Mouse (Mus musculus) myocyte (in vitro differentiated cells): ENCODE results near the gene Coro7. TPM values are rescaled to one million over a fixed set of nuclear protein-coding genes. Genes with fewer than 3 reads are reported as not detected.
A peak's percentile ranks its signal among the peaks of the same experiment; 100 is the strongest.

Experiments used
- H3K27me3 ChIP-seq: one replicate; pipeline ENCODE4 v1.6.1; 2011; ENCODE audit not compliant: control insufficient read depth, insufficient read depth, insufficient read length
- H3K36me3 ChIP-seq: one replicate; pipeline ENCODE4 v1.6.1; 2011; ENCODE audit not compliant: control insufficient read depth, insufficient read depth
- H3K4me2 ChIP-seq: one replicate; pipeline ENCODE4 v1.6.1; 2011; ENCODE audit warnings: low read depth, control low read depth
- H3K4me3 ChIP-seq: one replicate; pipeline ENCODE4 v1.5.1; 2011; ENCODE audit warnings: mild to moderate bottlenecking, control low read depth, moderate library complexity
- H3K79me2 ChIP-seq: one replicate; pipeline ENCODE4 v1.6.1; 2011; ENCODE audit not compliant: control insufficient read depth, insufficient read depth
- H3ac ChIP-seq: one replicate; pipeline ENCODE4 v1.6.1; 2011; ENCODE audit not compliant: control insufficient read depth, insufficient read length
- CEBPB ChIP-seq: IDR thresholded peaks from 2 replicates; pipeline ENCODE4 v1.6.1; 2011; ENCODE audit warnings: mild to moderate bottlenecking, moderate library complexity; ENCODE audit not compliant: poor library complexity, insufficient read depth, severe bottlenecking
- E2F4 ChIP-seq: IDR thresholded peaks from one replicate; pipeline ENCODE4 v1.6.1; 2011; ENCODE audit warnings: mild to moderate bottlenecking, control low read depth, moderate library complexity; ENCODE audit not compliant: insufficient read depth
- MAX ChIP-seq: IDR thresholded peaks from one replicate; pipeline ENCODE4 v1.6.1; 2011; ENCODE audit warnings: low read depth, mild to moderate bottlenecking, control low read depth
- MYOD1 ChIP-seq, 3 experiments: IDR thresholded peaks; one replicate each; pipeline ENCODE4 v1.6.1; 2011; ENCODE audit warnings: control low read depth in 2 of 3, low read depth in 2 of 3, mild to moderate bottlenecking in 2 of 3, moderate library complexity in 1 of 3; ENCODE audit not compliant: insufficient read length in 2 of 3, control insufficient read depth in 1 of 3
- MYOG ChIP-seq, 3 experiments: IDR thresholded peaks; one replicate each; pipeline ENCODE4 v1.6.1; 2011; ENCODE audit warnings: control low read depth in 2 of 3, low read depth in 2 of 3, mild to moderate bottlenecking in 2 of 3; ENCODE audit not compliant: insufficient read length in 2 of 3, control insufficient read depth in 1 of 3, insufficient read depth in 1 of 3
- POLR2A ChIP-seq: IDR thresholded peaks from one replicate; pipeline ENCODE4 v1.6.1; 2011; ENCODE audit warnings: low read depth, mild to moderate bottlenecking, control low read depth, moderate library complexity; ENCODE audit not compliant: insufficient read length
- POLR2AphosphoS2 ChIP-seq: IDR thresholded peaks from one replicate; pipeline ENCODE4 v1.6.1; 2011; ENCODE audit warnings: low read depth, control low read depth; ENCODE audit not compliant: insufficient read length
- REST ChIP-seq: IDR thresholded peaks from one replicate; pipeline ENCODE4 v1.6.1; 2011; ENCODE audit warnings: mild to moderate bottlenecking, control low read depth, moderate library complexity; ENCODE audit not compliant: insufficient read depth, insufficient read length
- SRF ChIP-seq: IDR thresholded peaks from one replicate; pipeline ENCODE4 v1.6.1; 2011; ENCODE audit warnings: low read depth; ENCODE audit not compliant: control insufficient read depth, insufficient read length
- TCF12 ChIP-seq: IDR thresholded peaks from one replicate; pipeline ENCODE4 v1.6.1; 2011; ENCODE audit warnings: mild to moderate bottlenecking, control low read depth; ENCODE audit not compliant: poor library complexity, insufficient read depth, severe bottlenecking
- TCF3 ChIP-seq: IDR thresholded peaks from one replicate; pipeline ENCODE4 v1.6.1; 2011; ENCODE audit warnings: low read depth, control low read depth; ENCODE audit not compliant: insufficient read length
- USF1 ChIP-seq: IDR thresholded peaks from one replicate; pipeline ENCODE4 v1.6.1; 2011; ENCODE audit warnings: low read depth, mild to moderate bottlenecking, control low read depth, moderate library complexity
- polyA plus RNA-seq: library from polyadenylated mRNA; unstranded; fragments of >200 nt; fragmentation: generic; extraction: Trizol; gene quantifications from one replicate; pipeline ENCODE4 v1.2.1, GENCODE M21; 2012; ENCODE audit warnings: missing spikeins

The Coro7 gene
- polyA plus RNA-seq, 1 experiment: 15.2 TPM

- peaks cover 97% of the 10 kb centered on the region for H3K79me2 ChIP-seq
- no peak overlapping the region for H3K4me2 ChIP-seq
- H3K4me3 ChIP-seq: no peak overlapping the region
- H3K36me3 ChIP-seq: no peaks in the 10 kb centered on the region
- TF ChIP-seq E2F4: no peak
- no peak for TF ChIP-seq SRF
- no peak for TF ChIP-seq USF1
- no peak for TF ChIP-seq TCF3
- TF ChIP-seq TCF12: no peak
- TF ChIP-seq REST: no peak
- no peak for TF ChIP-seq POLR2AphosphoS2
- no peak for TF ChIP-seq MAX
- TF ChIP-seq MYOG (IDR thresholded peaks at IDR 0.05; ENCODE audit: control insufficient read depth in 1 of 3, insufficient read depth in 1 of 3, insufficient read length in 2 of 3, low read depth in 2 of 3): no peak
- no peak for TF ChIP-seq POLR2A
- TF ChIP-seq CEBPB: no peak
- TF ChIP-seq MYOD1 (IDR thresholded peaks at IDR 0.05; ENCODE audit: control insufficient read depth in 1 of 3, insufficient read length in 2 of 3, low read depth in 2 of 3): no peak
- H3K27me3 ChIP-seq: no peaks in the 10 kb centered on the region
- no peak overlapping the region for H3ac ChIP-seq
Observed at GRCm38 (mm10) chr16:4603453-4603837, 76.1 kb downstream of the Coro7 start.

GRCm38 (mm10) chr16:4602766-4603452 is 76.7 kb downstream of the Coro7 start:
- H3K79me2 ChIP-seq: peaks cover 99% of the 10 kb centered on the region
- no peaks in the 10 kb centered on the region for H3K36me3 ChIP-seq
- no peak overlapping the region for H3K4me3 ChIP-seq
- H3ac ChIP-seq: no peak overlapping the region
- H3K4me2 ChIP-seq: peak overlapping the region; percentile 30
- TF ChIP-seq POLR2AphosphoS2 (no peak), REST (no peak), MYOG (IDR thresholded peaks at IDR 0.05; ENCODE audit: control insufficient read depth in 1 of 3, insufficient read depth in 1 of 3, insufficient read length in 2 of 3, low read depth in 2 of 3) (no peak), TCF3 (no peak), MAX (no peak), TCF12 (no peak), MYOD1 (IDR thresholded peaks at IDR 0.05; ENCODE audit: control insufficient read depth in 1 of 3, insufficient read length in 2 of 3, low read depth in 2 of 3) (peak in 1 of 3 experiments; percentile 27)
- H3K27me3 ChIP-seq: no peaks in the 10 kb centered on the region

- TF ChIP-seq POLR2AphosphoS2 (no peak), MYOG (IDR thresholded peaks at IDR 0.05; ENCODE audit: control insufficient read depth in 1 of 3, insufficient read depth in 1 of 3, insufficient read length in 2 of 3, low read depth in 2 of 3) (peak in 1 of 3 experiments; percentile 10), TCF3 (no peak)
- no peak overlapping the region for H3ac ChIP-seq
- peaks cover 99% of the 10 kb centered on the region for H3K79me2 ChIP-seq
- no peaks in the 10 kb centered on the region for H3K36me3 ChIP-seq
- no peaks in the 10 kb centered on the region for H3K27me3 ChIP-seq
- H3K4me3 ChIP-seq: no peak overlapping the region
- H3K4me2 ChIP-seq: no peak overlapping the region
Observed at GRCm38 (mm10) chr16:4602189-4602588, 77.4 kb downstream of the Coro7 start.

GRCm38 (mm10) chr16:4600701-4601310 is 78.8 kb downstream of the Coro7 start:
- Histone ChIP-seq H3K36me3 (no peaks in the 10 kb centered on the region), H3K79me2 (peaks cover 98% of the 10 kb centered on the region), H3ac (no peak overlapping the region), H3K4me2 (no peak overlapping the region), H3K27me3 (no peaks in the 10 kb centered on the region), H3K4me3 (no peak overlapping the region)
- TF ChIP-seq TCF12 (no peak), SRF (no peak), TCF3 (no peak)

GRCm38 (mm10) chr16:4599616-4600015 is 80.0 kb downstream of the Coro7 start:
- Histone ChIP-seq H3K4me3 (no peak overlapping the region), H3K79me2 (peaks cover 97% of the 10 kb centered on the region), H3ac (no peak overlapping the region), H3K36me3 (no peaks in the 10 kb centered on the region), H3K4me2 (no peak overlapping the region), H3K27me3 (no peaks in the 10 kb centered on the region)
- TF ChIP-seq MAX (no peak), E2F4 (no peak), CEBPB (no peak), POLR2A (no peak), MYOD1 (IDR thresholded peaks at IDR 0.05; ENCODE audit: control insufficient read depth in 1 of 3, insufficient read length in 2 of 3, low read depth in 2 of 3) (no peak), REST (no peak), MYOG (IDR thresholded peaks at IDR 0.05; ENCODE audit: control insufficient read depth in 1 of 3, insufficient read depth in 1 of 3, insufficient read length in 2 of 3, low read depth in 2 of 3) (no peak), SRF (no peak), POLR2AphosphoS2 (no peak), USF1 (no peak), TCF3 (no peak)
